Mouse (Mus musculus) hindlimb bud, embryonic 11.5 days (tissue): ENCODE measurements around the gene Tub.
A peak's percentile ranks its signal among the peaks of the same experiment; 100 is the strongest.

Experiments used
- DNase-seq: peaks from one replicate; pipeline ENCODE4 v3.0.0-alpha.2; 2012; ENCODE audit warnings: low read depth, low spot score; ENCODE audit errors: extremely low spot score

Gene Tub

GRCm38 (mm10) chr7:109028204-109028603 is 78.1 kb downstream of the Tub start:
- peak; percentile 52 for DNase-seq

GRCm38 (mm10) chr7:109029961-109030465 is 79.9 kb downstream of the Tub start:
- no peak for DNase-seq

DNA sequence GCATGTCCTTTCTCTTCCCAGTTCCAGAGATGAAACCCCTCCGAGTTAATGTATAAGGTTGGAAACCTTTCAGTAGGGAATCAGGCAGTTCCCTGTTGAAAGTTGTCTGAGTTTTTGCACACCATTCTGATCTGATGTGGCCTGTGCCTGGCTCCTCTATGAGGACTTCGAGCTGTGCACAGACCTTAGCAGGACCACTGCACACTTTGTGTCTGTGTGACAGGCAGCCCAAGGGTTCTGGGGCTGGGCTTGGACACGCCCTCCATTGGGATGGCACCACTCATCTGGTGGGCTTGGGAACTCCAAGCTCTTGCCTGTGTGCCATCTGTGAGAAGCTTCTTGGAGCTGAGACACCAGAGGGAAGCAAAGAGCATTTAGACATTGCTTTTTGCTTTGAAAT is 81.2 kb downstream of the Tub start:
- no peak for DNase-seq

GRCm38 (mm10) chr7:109032054-109032453 is 81.9 kb downstream of the Tub start:
- DNase-seq, result no peak

- DNase-seq, result no peak
Observed at GRCm38 (mm10) chr7:109038121-109038735, 88.1 kb downstream of the Tub start.

DNA sequence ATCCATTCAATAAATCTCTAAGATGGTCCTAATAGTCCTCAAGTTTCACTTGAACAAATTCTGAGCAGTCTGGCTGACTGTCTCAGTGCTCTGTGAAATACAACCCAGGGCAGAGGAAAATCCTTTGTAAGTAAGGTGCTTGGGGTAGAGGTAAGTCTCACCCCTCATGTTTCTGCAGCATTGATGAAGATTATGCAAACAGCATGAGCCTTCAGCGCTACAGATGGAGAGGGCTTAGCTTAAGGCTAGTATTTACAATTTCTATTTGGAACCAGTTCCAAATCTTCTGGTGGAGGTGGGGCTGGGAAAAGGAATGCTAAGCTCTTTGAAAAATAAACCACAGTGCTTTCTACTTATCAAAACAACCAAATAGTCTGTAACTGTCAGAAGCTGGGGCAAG is 88.8 kb downstream of the Tub start:
- no peak for DNase-seq

GRCm38 (mm10) chr7:109039445-109039844 is 89.3 kb downstream of the Tub start:
- DNase-seq, result no peak

GRCm38 (mm10) chr7:109045876-109046275 is 95.7 kb downstream of the Tub start:
- no peak for DNase-seq

GRCm38 (mm10) chr7:109050831-109051230 is 100.7 kb downstream of the Tub start:
- no peak for DNase-seq

- DNase-seq, result no peak
Observed at GRCm38 (mm10) chr7:109059536-109059935, 109.4 kb downstream of the Tub start.

DNA sequence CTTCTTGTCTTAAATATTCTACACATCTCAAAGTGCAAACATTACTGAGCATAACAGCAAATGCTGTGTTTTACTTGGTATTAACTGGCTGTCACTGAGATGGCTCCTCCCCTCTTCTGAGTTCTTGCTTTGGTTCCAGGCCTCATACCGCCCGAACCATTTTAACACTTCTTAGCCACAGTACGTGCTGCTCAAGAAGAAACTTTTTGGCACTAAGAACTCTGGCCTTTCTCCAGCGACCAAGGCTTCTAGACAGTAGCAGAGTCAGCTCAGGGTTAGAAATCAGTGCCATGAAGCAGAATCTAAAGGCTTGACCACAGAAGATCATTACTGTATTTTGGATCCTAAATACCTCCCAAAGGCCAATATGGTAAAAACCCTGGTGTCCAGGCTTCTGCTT is 119.5 kb downstream of the Tub start:
- no peak for DNase-seq

GRCm38 (mm10) chr7:109072326-109072725 is 122.2 kb downstream of the Tub start:
- DNase-seq, result no peak

- DNase-seq, result peak; percentile 61
Observed at GRCm38 (mm10) chr7:109082269-109083112, 132.4 kb downstream of the Tub start.

DNA sequence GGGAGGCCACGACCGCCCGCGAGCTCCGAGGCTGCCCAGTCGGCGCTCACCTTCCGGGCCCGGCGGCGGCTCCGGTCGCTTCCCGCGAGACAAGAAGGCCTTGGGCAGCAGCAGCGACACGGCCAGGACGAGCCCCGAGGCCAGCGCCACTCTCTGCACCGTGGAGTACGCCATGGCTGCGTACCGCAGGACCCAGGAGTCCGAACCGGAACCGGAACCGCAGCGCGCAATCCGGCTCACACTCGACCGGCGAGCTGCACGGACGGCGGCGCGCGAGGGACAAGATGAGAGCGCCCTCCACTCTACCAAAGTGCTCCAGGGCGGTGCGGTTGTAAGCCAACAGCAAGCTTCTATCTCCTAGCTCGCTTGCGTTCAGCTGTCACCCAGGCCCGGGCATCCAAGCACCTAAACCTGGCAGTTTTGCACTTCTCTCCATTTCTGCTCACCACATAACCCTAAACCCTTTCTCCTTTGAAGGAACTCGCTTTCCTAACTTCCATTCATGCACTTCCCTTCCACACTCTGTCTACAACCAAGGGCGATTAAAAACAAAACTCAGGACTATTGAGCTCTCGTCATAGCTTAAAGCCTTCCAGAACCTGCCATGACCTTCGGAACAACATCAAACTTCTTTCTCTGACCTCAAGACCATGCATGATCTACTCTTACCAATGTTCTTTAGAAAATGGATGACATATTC is 133.1 kb downstream of the Tub start, which contains the start of gene Ric3:
Ric3 (minus strand) TSS at position 219 of the 700 bp plus-strand sequence.
- no peak for DNase-seq

GRCm38 (mm10) chr7:109083813-109084184 is 133.7 kb downstream of the Tub start:
- DNase-seq, result no peak
